Mouse (Mus musculus): ENCODE measurements at regions not wholly inside any gene's neighbourhood (a gene's known extent, or its start where the extent isn't known, plus 50 kb on each side); places are given as distances from the start of the nearest gene placed in this dataset.

DNA sequence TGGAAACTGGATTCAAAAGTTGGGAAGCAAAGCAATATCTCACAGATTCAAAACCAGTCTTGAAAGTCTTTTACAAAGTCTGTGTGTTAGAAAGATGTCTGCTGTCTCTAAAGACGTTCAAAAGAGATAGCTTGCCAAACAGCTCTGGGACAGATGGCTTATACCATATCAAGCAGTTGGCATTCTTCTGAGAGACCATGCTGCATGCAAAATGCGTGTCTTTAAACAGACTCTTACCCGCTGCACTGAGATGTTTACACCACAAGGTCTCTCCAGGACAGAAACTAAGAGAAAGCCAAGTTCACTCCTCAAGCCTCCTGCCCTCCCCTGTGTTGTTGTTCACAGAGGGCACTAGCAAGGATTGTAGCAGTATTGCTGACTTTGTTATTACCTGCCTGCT is 127.5 kb upstream of the Tmtc1 start:
- WGBS (ENCODE audit: insufficient replicate concordance), result 73% methylated on average over 3 of the region's 3 CpGs
- no peaks in the 10 kb centered on the region for H3K27me3 ChIP-seq (ENCODE audit: control insufficient read depth, insufficient read depth, low read length)
- H3K4me2 ChIP-seq, result no peak overlapping the region
- no peaks in the 10 kb centered on the region for H3K9me3 ChIP-seq (replicated peaks; ENCODE audit: control insufficient read depth, low read length)
- no peak for ATAC-seq (replicated peaks; ENCODE audit: insufficient number of reproducible peaks, low FRiP score, low TSS enrichment)
- H3K4me3 ChIP-seq (ENCODE audit: low read depth, low read length), result no peak overlapping the region
- H3K9ac ChIP-seq (ENCODE audit: low read depth, low read length), result no peak overlapping the region
- H3K36me3 ChIP-seq (ENCODE audit: control insufficient read depth, insufficient read depth, low read length), result no peaks in the 10 kb centered on the region
- no peak overlapping the region for H3K27ac ChIP-seq (ENCODE audit: low read depth, low read length)
- no peaks in the 10 kb centered on the region for H3K4me1 ChIP-seq (ENCODE audit: control insufficient read depth, insufficient read depth, low read length)

DNA sequence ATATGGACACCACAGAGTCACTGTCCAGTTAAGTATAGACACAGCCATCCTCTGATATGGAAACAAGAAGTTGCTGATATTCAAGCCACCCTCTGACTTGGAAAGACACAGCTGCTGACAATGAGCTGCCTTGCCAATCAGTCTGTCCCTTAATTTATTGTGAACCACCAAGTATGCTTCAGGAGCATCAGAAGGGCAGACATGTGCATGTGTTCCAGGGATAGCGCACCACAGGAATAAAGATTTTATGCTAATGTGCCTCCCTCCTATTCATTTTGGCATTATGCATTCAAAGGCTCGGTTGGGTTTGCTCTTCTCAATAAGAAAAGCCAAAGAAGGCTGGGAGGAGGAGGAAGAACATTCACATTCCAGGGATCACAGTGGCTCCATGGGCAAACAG is 120.0 kb upstream of the Tmtc1 start:
- H3K36me3 ChIP-seq (ENCODE audit: control insufficient read depth, insufficient read depth, low read length), result no peaks in the 10 kb centered on the region
- H3K4me1 ChIP-seq (ENCODE audit: control insufficient read depth, insufficient read depth, low read length), result no peaks in the 10 kb centered on the region
- 65% methylated on average over 2 of the region's 2 CpGs for WGBS (ENCODE audit: insufficient replicate concordance)
- no peak overlapping the region for H3K4me2 ChIP-seq
- H3K9ac ChIP-seq (ENCODE audit: low read depth, low read length), result no peak overlapping the region
- no peaks in the 10 kb centered on the region for H3K27me3 ChIP-seq (ENCODE audit: control insufficient read depth, insufficient read depth, low read length)
- H3K4me3 ChIP-seq (ENCODE audit: low read depth, low read length), result no peak overlapping the region
- no peak for ATAC-seq (replicated peaks; ENCODE audit: insufficient number of reproducible peaks, low FRiP score, low TSS enrichment)
- H3K9me3 ChIP-seq (replicated peaks; ENCODE audit: control insufficient read depth, low read length), result no peaks in the 10 kb centered on the region
- H3K27ac ChIP-seq (ENCODE audit: low read depth, low read length), result no peak overlapping the region

DNA sequence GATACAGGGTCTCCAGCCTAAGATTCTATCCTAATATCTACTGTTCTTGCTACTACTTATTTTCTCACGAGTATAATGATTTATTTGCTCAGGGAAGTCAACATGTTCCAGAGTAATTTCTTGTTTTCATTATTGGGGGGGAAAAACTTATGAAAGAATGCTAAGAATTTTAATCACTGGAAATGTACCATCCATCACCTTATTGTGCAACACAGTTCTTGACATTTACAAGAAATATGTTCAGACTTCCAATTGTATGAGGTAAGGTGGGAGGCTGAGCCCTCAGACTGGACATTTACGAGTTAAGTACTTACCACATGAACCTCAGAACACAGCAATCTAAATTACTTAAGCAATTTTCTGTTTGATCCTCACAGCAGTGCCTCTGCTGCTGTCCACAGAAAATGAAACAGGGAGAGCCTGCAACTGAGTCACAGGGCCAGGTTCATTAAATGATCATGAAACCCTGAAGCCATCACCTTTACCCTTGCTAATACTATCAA is 118.1 kb upstream of the Tmtc1 start:
- Histone ChIP-seq H3K27ac (ENCODE audit: low read depth, low read length) (no peak overlapping the region), H3K9ac (ENCODE audit: low read depth, low read length) (no peak overlapping the region), H3K4me2 (no peak overlapping the region), H3K27me3 (ENCODE audit: control insufficient read depth, insufficient read depth, low read length) (no peaks in the 10 kb centered on the region), H3K9me3 (replicated peaks; ENCODE audit: control insufficient read depth, low read length) (no peaks in the 10 kb centered on the region), H3K36me3 (ENCODE audit: control insufficient read depth, insufficient read depth, low read length) (no peaks in the 10 kb centered on the region), H3K4me3 (ENCODE audit: low read depth, low read length) (no peak overlapping the region), H3K4me1 (ENCODE audit: control insufficient read depth, insufficient read depth, low read length) (no peaks in the 10 kb centered on the region)
- no peak for ATAC-seq (replicated peaks; ENCODE audit: insufficient number of reproducible peaks, low FRiP score, low TSS enrichment)
- WGBS (ENCODE audit: insufficient replicate concordance), result 48% methylated on average over 2 of the region's 2 CpGs

DNA sequence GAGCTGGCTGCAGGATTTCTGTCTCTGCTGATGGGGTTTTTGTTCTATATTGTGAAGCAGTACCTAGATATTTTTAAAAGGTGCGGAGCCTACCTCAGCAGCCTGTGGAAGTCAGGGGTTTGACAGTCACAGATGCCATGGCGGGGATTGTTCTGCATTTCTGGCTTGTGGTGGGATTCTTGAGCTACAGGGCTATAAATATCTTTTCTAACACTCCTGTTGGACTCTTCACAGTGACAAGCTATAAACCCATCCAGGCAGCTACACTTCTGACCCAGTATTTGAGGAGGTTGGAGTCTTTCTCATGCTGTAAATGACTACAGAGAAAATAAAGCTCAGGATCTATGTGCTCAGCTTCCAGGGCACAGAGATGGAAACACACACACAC is 112.3 kb upstream of the Tmtc1 start:
- Histone ChIP-seq H3K9me3 (replicated peaks; ENCODE audit: control insufficient read depth, low read length) (no peaks in the 10 kb centered on the region), H3K36me3 (ENCODE audit: control insufficient read depth, insufficient read depth, low read length) (no peaks in the 10 kb centered on the region), H3K9ac (ENCODE audit: low read depth, low read length) (0 out of 2 replicates have a peak overlapping the region, but pooled peaks have one; percentile 7), H3K4me2 (peak overlapping the region; percentile 9; the same call in 1 of the 2 replicates), H3K27me3 (ENCODE audit: control insufficient read depth, insufficient read depth, low read length) (no peaks in the 10 kb centered on the region), H3K27ac (ENCODE audit: low read depth, low read length) (peak overlapping the region; percentile 74; the same call in 1 of the 2 replicates), H3K4me3 (ENCODE audit: low read depth, low read length) (no peak overlapping the region), H3K4me1 (ENCODE audit: control insufficient read depth, insufficient read depth, low read length) (0 out of 2 replicates have a peak, but pooled peaks cover 9% of the 10 kb centered on the region)
- no peak for ATAC-seq (replicated peaks; ENCODE audit: insufficient number of reproducible peaks, low FRiP score, low TSS enrichment)
- 53% methylated on average over 2 of the region's 2 CpGs for WGBS (ENCODE audit: insufficient replicate concordance)

DNA sequence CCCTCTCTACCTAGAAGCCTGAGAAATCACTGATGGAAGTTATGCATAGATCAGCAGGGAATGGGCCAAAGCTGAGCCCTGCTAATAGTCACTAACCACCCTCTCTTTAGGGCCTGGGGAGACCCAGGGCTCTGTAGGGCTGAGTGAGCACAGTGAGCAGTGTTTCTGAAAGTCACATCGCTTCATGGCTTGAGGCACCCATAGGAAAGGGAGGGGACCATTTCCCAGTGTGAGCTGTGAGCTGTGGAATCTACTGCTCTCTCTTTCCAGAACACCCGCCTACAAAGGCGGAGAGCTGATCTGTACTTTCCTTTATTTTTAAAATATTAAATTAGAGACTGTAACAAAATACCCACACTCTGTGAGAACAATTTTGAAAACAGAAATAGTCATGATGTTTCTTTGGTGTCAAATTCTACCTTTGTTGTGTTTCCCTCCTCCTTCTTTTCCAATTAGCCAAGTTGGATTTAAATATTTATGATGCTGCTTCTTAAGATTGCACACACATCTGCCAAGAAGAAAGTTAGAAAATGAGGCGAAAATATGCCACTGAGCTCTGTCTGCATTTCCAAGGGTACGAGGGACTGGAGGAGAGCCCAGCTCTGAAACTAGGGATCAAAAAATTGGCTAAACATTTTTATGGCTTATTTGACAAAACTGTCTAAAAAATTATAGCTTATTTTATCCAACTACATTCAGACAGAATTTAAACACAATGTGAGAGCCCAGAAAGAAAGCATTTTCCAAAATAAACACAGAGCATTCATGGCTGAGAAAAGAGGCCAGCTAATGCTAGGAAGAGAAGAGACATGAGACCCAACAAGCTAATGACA is 111.7 kb upstream of the Tmtc1 start:
- Histone ChIP-seq H3K9ac (ENCODE audit: low read depth, low read length) (0 out of 2 replicates have a peak overlapping the region, but pooled peaks have one; percentile 7), H3K36me3 (ENCODE audit: control insufficient read depth, insufficient read depth, low read length) (no peaks in the 10 kb centered on the region), H3K27ac (ENCODE audit: low read depth, low read length) (peak overlapping the region; percentile 74; the same call in 1 of the 2 replicates), H3K4me3 (ENCODE audit: low read depth, low read length) (no peak overlapping the region), H3K4me1 (ENCODE audit: control insufficient read depth, insufficient read depth, low read length) (0 out of 2 replicates have a peak, but pooled peaks cover 9% of the 10 kb centered on the region), H3K27me3 (ENCODE audit: control insufficient read depth, insufficient read depth, low read length) (no peaks in the 10 kb centered on the region), H3K4me2 (peak overlapping the region; percentile 9; the same call in 1 of the 2 replicates), H3K9me3 (replicated peaks; ENCODE audit: control insufficient read depth, low read length) (no peaks in the 10 kb centered on the region)
- WGBS (ENCODE audit: insufficient replicate concordance), result 80% methylated on average over 5 of the region's 5 CpGs
- no peak for ATAC-seq (replicated peaks; ENCODE audit: insufficient number of reproducible peaks, low FRiP score, low TSS enrichment)

DNA sequence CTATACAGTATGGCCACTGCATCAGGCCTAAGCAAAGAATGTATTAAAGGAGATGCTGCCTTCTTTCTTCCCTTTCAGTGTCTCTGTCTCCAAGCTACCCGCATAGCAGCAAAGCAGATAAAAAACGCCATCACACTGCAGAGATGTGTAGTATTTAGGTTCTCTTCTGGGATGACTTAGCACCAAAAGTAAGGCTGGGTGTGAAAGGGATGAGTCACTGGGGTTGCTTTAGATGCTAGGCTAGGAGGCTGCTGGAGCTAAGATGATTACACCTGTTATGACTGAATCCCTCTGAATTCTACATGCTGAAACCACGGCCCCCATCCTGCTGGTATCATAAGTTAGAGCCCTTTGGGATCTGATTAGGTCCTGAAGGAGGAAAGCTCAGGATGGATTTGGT is 110.3 kb upstream of the Tmtc1 start:
- no peak for ATAC-seq (replicated peaks; ENCODE audit: insufficient number of reproducible peaks, low FRiP score, low TSS enrichment)
- H3K27me3 ChIP-seq (ENCODE audit: control insufficient read depth, insufficient read depth, low read length), result no peaks in the 10 kb centered on the region
- H3K27ac ChIP-seq (ENCODE audit: low read depth, low read length), result no peak overlapping the region
- no peak overlapping the region for H3K4me2 ChIP-seq
- H3K4me1 ChIP-seq (ENCODE audit: control insufficient read depth, insufficient read depth, low read length), result 0 out of 2 replicates have a peak, but pooled peaks cover 10% of the 10 kb centered on the region
- H3K9me3 ChIP-seq (replicated peaks; ENCODE audit: control insufficient read depth, low read length), result no peaks in the 10 kb centered on the region
- no peak overlapping the region for H3K4me3 ChIP-seq (ENCODE audit: low read depth, low read length)
- WGBS (ENCODE audit: insufficient replicate concordance), result 79% methylated on average over 3 of the region's 3 CpGs
- no peak overlapping the region for H3K9ac ChIP-seq (ENCODE audit: low read depth, low read length)
- no peaks in the 10 kb centered on the region for H3K36me3 ChIP-seq (ENCODE audit: control insufficient read depth, insufficient read depth, low read length)

DNA sequence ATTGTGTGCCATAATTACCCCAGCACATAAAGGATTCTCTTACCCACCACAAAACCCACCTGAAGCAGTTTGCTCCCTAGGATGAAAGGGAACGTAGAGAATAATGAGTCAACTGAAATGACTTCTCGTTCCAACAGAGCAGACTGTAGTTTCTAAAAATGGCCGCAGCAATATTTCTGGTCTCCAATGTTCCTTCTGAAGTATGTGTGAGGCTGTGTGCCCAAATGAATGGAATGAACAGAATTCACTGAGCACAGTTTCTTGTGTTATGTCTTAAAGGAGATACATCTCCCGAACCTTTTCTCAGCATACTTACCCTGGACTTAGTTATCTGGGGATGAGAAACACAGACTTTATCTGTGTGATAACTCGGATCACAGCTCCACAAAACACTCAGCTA is 109.4 kb upstream of the Tmtc1 start:
- 58% methylated on average over 5 of the region's 5 CpGs for WGBS (ENCODE audit: insufficient replicate concordance)
- H3K4me2 ChIP-seq, result no peak overlapping the region
- H3K9ac ChIP-seq (ENCODE audit: low read depth, low read length), result no peak overlapping the region
- H3K36me3 ChIP-seq (ENCODE audit: control insufficient read depth, insufficient read depth, low read length), result no peaks in the 10 kb centered on the region
- no peaks in the 10 kb centered on the region for H3K9me3 ChIP-seq (replicated peaks; ENCODE audit: control insufficient read depth, low read length)
- peaks cover 15% of the 10 kb centered on the region for H3K4me1 ChIP-seq (ENCODE audit: control insufficient read depth, insufficient read depth, low read length)
- ATAC-seq (replicated peaks; ENCODE audit: insufficient number of reproducible peaks, low FRiP score, low TSS enrichment), result no peak
- H3K27ac ChIP-seq (ENCODE audit: low read depth, low read length), result no peak overlapping the region
- H3K4me3 ChIP-seq (ENCODE audit: low read depth, low read length), result no peak overlapping the region
- H3K27me3 ChIP-seq (ENCODE audit: control insufficient read depth, insufficient read depth, low read length), result no peaks in the 10 kb centered on the region

DNA sequence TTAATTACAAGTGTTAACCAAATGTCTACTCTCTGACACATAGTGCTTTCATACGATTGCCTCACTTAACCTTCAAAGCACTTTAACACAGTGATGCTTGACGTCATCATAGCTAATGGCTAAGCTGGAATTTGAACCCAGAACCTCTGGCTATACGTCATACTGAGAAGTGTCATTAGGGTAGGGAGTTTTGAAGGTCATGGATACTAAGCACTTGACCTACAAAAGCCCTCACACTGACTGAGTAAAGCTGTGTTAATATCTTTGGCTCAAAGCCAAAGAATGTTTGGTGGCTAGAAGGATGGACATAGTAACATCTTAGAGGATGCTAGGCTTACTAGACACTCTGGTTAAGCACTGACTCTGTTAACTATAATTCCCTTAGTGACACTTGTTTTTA is 106.9 kb upstream of the Tmtc1 start:
- ATAC-seq (replicated peaks; ENCODE audit: insufficient number of reproducible peaks, low FRiP score, low TSS enrichment), result no peak
- Histone ChIP-seq H3K4me2 (no peak overlapping the region), H3K4me3 (ENCODE audit: low read depth, low read length) (no peak overlapping the region), H3K36me3 (ENCODE audit: control insufficient read depth, insufficient read depth, low read length) (no peaks in the 10 kb centered on the region), H3K27ac (ENCODE audit: low read depth, low read length) (no peak overlapping the region), H3K9ac (ENCODE audit: low read depth, low read length) (no peak overlapping the region), H3K4me1 (ENCODE audit: control insufficient read depth, insufficient read depth, low read length) (peaks cover 12% of the 10 kb centered on the region), H3K27me3 (ENCODE audit: control insufficient read depth, insufficient read depth, low read length) (no peaks in the 10 kb centered on the region), H3K9me3 (replicated peaks; ENCODE audit: control insufficient read depth, low read length) (no peaks in the 10 kb centered on the region)
- WGBS (ENCODE audit: insufficient replicate concordance), result 61% methylated on average over 3 of the region's 3 CpGs
